Mouse (Mus musculus) lung, postnatal 0 days (tissue): ENCODE data around the gene Cox4i2. TPM values are rescaled to one million over a fixed set of nuclear protein-coding genes. Genes with fewer than 3 reads are reported as not detected.

Experiments used
- ATAC-seq: fragments of 200-750 bp; cut with Nextera tagmentation; 2 replicates; pipeline ENCODE4 v1.8.0; 2017; ENCODE audit warnings: moderate library complexity
- DNase-seq: peaks from one replicate; pipeline ENCODE4 v3.0.0-alpha.2; 2016; ENCODE audit warnings: low spot score
- H3K27ac ChIP-seq: fragments of 300-500 bp; sonication (generic); 2 replicates; pipeline ENCODE4 v1.5.1; 2014; ENCODE audit warnings: antibody characterized with exemption, mild to moderate bottlenecking, low read length, mixed read lengths
- H3K27me3 ChIP-seq: fragments of 300-500 bp; sonication (generic); replicated peaks from 2 replicates; pipeline ENCODE4 v1.6.1; 2014; ENCODE audit warnings: low read length, mixed read lengths; ENCODE audit not compliant: insufficient read depth
- H3K36me3 ChIP-seq: fragments of 300-500 bp; sonication (generic); 2 replicates; pipeline ENCODE4 v1.6.1; 2014; ENCODE audit warnings: low read length, mixed read lengths; ENCODE audit not compliant: insufficient read depth
- H3K4me1 ChIP-seq: fragments of 300-500 bp; sonication (generic); 2 replicates; pipeline ENCODE4 v1.6.1; 2014; ENCODE audit warnings: antibody characterized with exemption, low read depth, low read length, mixed read lengths; ENCODE audit not compliant: insufficient read depth
- H3K4me2 ChIP-seq: fragments of 300-500 bp; sonication (generic); replicated peaks from 2 replicates; pipeline ENCODE4 v1.6.1; 2014; ENCODE audit warnings: low read depth, mild to moderate bottlenecking, low read length, moderate library complexity, mixed read lengths
- H3K4me3 ChIP-seq: fragments of 300-500 bp; sonication (generic); 2 replicates; pipeline ENCODE4 v1.5.1; 2014; ENCODE audit warnings: low read depth, low read length
- H3K9ac ChIP-seq: fragments of 300-500 bp; sonication (generic); replicated peaks from 2 replicates; pipeline ENCODE4 v1.6.1; 2014; ENCODE audit warnings: low read depth, mild to moderate bottlenecking
- H3K9me3 ChIP-seq: fragments of 300-500 bp; sonication (generic); 2 replicates; pipeline ENCODE4 v1.6.1; 2016; ENCODE audit warnings: low read length, mixed read lengths
- CTCF ChIP-seq: IDR thresholded peaks from 2 replicates; pipeline ENCODE4 v1.5.1; 2016; ENCODE audit warnings: antibody characterized with exemption, mild to moderate bottlenecking
- EP300 ChIP-seq: IDR thresholded peaks from 2 replicates; pipeline ENCODE4 v1.6.1; 2016; ENCODE audit warnings: antibody characterized with exemption, mild to moderate bottlenecking, control low read depth
- WGBS: fragments of 180-500 bp; shearing (Covaris S2); extraction: QIAGEN DNeasy Blood & Tissue Kit; methylation state at CpG from one replicate; pipeline ENCODE4 v1.1.7; 2014; 5-methylcytosine and 5-hydroxymethylcytosine counted together
- polyA plus RNA-seq: library from polyadenylated mRNA; unstranded; fragments of >200 nt; fragmentation: Nextera tagmentation; extraction: Ambion mirVana; gene quantifications from 2 replicates; pipeline ENCODE4 v1.2.1, GENCODE M21; 2015

The Cox4i2 gene
- polyA plus RNA-seq, 1 experiment from 2014 or later = 228 TPM

GRCm38 (mm10) chr2:152771571-152771970 is 17.6 kb downstream of the Cox4i2 start:
- H3K36me3 ChIP-seq = no peaks in the 10 kb centered on the region
- no peak overlapping the region for H3K4me3 ChIP-seq
- H3K27me3 ChIP-seq = no peaks in the 10 kb centered on the region
- peaks cover 4% of the 10 kb centered on the region; the same call in 1 of the 2 replicates for H3K4me1 ChIP-seq
- H3K9ac ChIP-seq = no peak overlapping the region
- ATAC-seq = no peak
- no peaks in the 10 kb centered on the region for H3K9me3 ChIP-seq
- WGBS = 85% methylated on average over 9 of the region's 9 CpGs
- no peak for TF ChIP-seq CTCF
- TF ChIP-seq EP300 = no peak
- no peak overlapping the region for H3K27ac ChIP-seq
- no peak for DNase-seq
- H3K4me2 ChIP-seq = no peak overlapping the region

- no peaks in the 10 kb centered on the region for H3K27me3 ChIP-seq
- H3K36me3 ChIP-seq = no peaks in the 10 kb centered on the region
- H3K4me1 ChIP-seq = peaks cover 2% of the 10 kb centered on the region; the same call in 1 of the 2 replicates
- ATAC-seq (no peak), DNase-seq (no peak)
- TF ChIP-seq CTCF (no peak), EP300 (no peak)
- H3K4me3 ChIP-seq = no peak overlapping the region
- no peaks in the 10 kb centered on the region for H3K9me3 ChIP-seq
- H3K4me2 ChIP-seq = no peak overlapping the region
- no peak overlapping the region for H3K27ac ChIP-seq
- WGBS = 6% methylated on average over 1 of the region's 1 CpGs
- H3K9ac ChIP-seq = no peak overlapping the region
Observed at GRCm38 (mm10) chr2:152772231-152772630, 18.3 kb downstream of the Cox4i2 start.

GRCm38 (mm10) chr2:152775357-152775756 is 21.4 kb downstream of the Cox4i2 start:
- Histone ChIP-seq H3K4me2 (no peak overlapping the region), H3K4me3 (no peak overlapping the region), H3K27me3 (no peaks in the 10 kb centered on the region), H3K27ac (no peak overlapping the region), H3K9ac (no peak overlapping the region), H3K36me3 (0 out of 2 replicates have a peak, but pooled peaks cover 6% of the 10 kb centered on the region), H3K4me1 (no peaks in the 10 kb centered on the region), H3K9me3 (no peaks in the 10 kb centered on the region)
- no peak for ATAC-seq
- 74% methylated on average over 4 of the region's 4 CpGs for WGBS
- no peak for DNase-seq
- TF ChIP-seq EP300 = no peak
- no peak for TF ChIP-seq CTCF

GRCm38 (mm10) chr2:152776019-152776418 is 22.0 kb downstream of the Cox4i2 start:
- Histone ChIP-seq H3K27me3 (no peaks in the 10 kb centered on the region), H3K4me3 (no peak overlapping the region), H3K36me3 (0 out of 2 replicates have a peak, but pooled peaks cover 6% of the 10 kb centered on the region), H3K9ac (no peak overlapping the region), H3K4me1 (no peaks in the 10 kb centered on the region), H3K27ac (no peak overlapping the region), H3K9me3 (no peaks in the 10 kb centered on the region), H3K4me2 (no peak overlapping the region)
- no peak for TF ChIP-seq CTCF
- TF ChIP-seq EP300 = no peak
- WGBS = 85% methylated on average over 3 of the region's 3 CpGs
- ATAC-seq (no peak), DNase-seq (no peak)

- Histone ChIP-seq H3K27ac (no peak overlapping the region), H3K9ac (no peak overlapping the region), H3K4me2 (no peak overlapping the region), H3K27me3 (no peaks in the 10 kb centered on the region), H3K4me3 (no peak overlapping the region), H3K36me3 (0 out of 2 replicates have a peak, but pooled peaks cover 6% of the 10 kb centered on the region), H3K4me1 (peaks cover 3% of the 10 kb centered on the region; the same call in 1 of the 2 replicates), H3K9me3 (no peaks in the 10 kb centered on the region)
- ATAC-seq (no peak), DNase-seq (no peak)
- TF ChIP-seq CTCF = no peak
- TF ChIP-seq EP300 = no peak
- 77% methylated on average over 2 of the region's 2 CpGs for WGBS
Observed at GRCm38 (mm10) chr2:152776435-152776834, 22.5 kb downstream of the Cox4i2 start.

GRCm38 (mm10) chr2:152777081-152777480 is 23.1 kb downstream of the Cox4i2 start:
- H3K27me3 ChIP-seq = no peaks in the 10 kb centered on the region
- ATAC-seq (no peak), DNase-seq (no peak)
- H3K27ac ChIP-seq = no peak overlapping the region
- no peak for TF ChIP-seq CTCF
- no peak for TF ChIP-seq EP300
- WGBS = 91% methylated on average over 3 of the region's 3 CpGs
- peaks cover 11% of the 10 kb centered on the region; the same call in 1 of the 2 replicates for H3K36me3 ChIP-seq
- H3K9ac ChIP-seq = no peak overlapping the region
- H3K9me3 ChIP-seq = no peaks in the 10 kb centered on the region
- H3K4me1 ChIP-seq = peaks cover 7% of the 10 kb centered on the region; the same call in 1 of the 2 replicates
- no peak overlapping the region for H3K4me3 ChIP-seq
- H3K4me2 ChIP-seq = no peak overlapping the region

- 78% methylated on average over 2 of the region's 2 CpGs for WGBS
- H3K4me2 ChIP-seq = no peak overlapping the region
- H3K4me1 ChIP-seq = peaks cover 29% of the 10 kb centered on the region
- H3K9me3 ChIP-seq = no peaks in the 10 kb centered on the region
- TF ChIP-seq CTCF = no peak
- no peak for TF ChIP-seq EP300
- ATAC-seq (no peak), DNase-seq (no peak)
- no peak overlapping the region for H3K27ac ChIP-seq
- no peak overlapping the region for H3K4me3 ChIP-seq
- no peaks in the 10 kb centered on the region for H3K27me3 ChIP-seq
- H3K9ac ChIP-seq = no peak overlapping the region
- H3K36me3 ChIP-seq = peaks cover 19% of the 10 kb centered on the region; the same call in 1 of the 2 replicates
Observed at GRCm38 (mm10) chr2:152780466-152780865, 26.5 kb downstream of the Cox4i2 start.
